Mouse (Mus musculus) adrenal gland, postnatal 25 days (tissue): Measurements from ENCODE around the gene Asmt. TPM values are rescaled to one million over a fixed set of nuclear protein-coding genes. Genes with fewer than 3 reads are reported as not detected.

ENCODE experiments used
- DNase-seq: peaks from one replicate; pipeline ENCODE4 v3.0.0; 2021; ENCODE audit warnings: mixed read lengths
- long read RNA-seq: library from polyadenylated mRNA; stranded (forward); transcript quantifications from one replicate; pipeline ENCODE4 v2.0.0, GENCODE M21; 2021
- total RNA-seq: library from RNA; stranded (reverse); gene quantifications from 2 replicates; pipeline ENCODE4 v1.2.3, GENCODE M21; 2021

Asmt gene
- not detected in 2 replicates for total RNA-seq
- long read RNA-seq: 0 reads

- DNase-seq: no peak
Measured at GRCm38 (mm10) chrX:170672594-170673092, at the start of gene Asmt. Gene Asmt, plus strand, starts transcription at chrX:170672644.

- DNase-seq: no peak
Measured at GRCm38 (mm10) chrX:170673233-170673951, 948 bp downstream of the Asmt start.

GRCm38 (mm10) chrX:170674229-170674771 is 1.9 kb downstream of the Asmt start:
- peak; percentile 10 for DNase-seq

GRCm38 (mm10) chrX:170674885-170675876 is 2.7 kb downstream of the Asmt start:
- no peak for DNase-seq

GRCm38 (mm10) chrX:170675923-170676605 is 3.6 kb downstream of the Asmt start:
- DNase-seq: no peak

- DNase-seq: no peak
Measured at GRCm38 (mm10) chrX:170676606-170677239, 4.3 kb downstream of the Asmt start.

- no peak for DNase-seq
Measured at GRCm38 (mm10) chrX:170677266-170677665, 4.8 kb downstream of the Asmt start.

- DNase-seq: no peak
Measured at GRCm38 (mm10) chrX:170677680-170678079, 5.2 kb downstream of the Asmt start.
